Mouse (Mus musculus): ENCODE results near the gene Cers5.
A peak's percentile ranks its signal among the peaks of the same experiment; 100 is the strongest.

DNA sequence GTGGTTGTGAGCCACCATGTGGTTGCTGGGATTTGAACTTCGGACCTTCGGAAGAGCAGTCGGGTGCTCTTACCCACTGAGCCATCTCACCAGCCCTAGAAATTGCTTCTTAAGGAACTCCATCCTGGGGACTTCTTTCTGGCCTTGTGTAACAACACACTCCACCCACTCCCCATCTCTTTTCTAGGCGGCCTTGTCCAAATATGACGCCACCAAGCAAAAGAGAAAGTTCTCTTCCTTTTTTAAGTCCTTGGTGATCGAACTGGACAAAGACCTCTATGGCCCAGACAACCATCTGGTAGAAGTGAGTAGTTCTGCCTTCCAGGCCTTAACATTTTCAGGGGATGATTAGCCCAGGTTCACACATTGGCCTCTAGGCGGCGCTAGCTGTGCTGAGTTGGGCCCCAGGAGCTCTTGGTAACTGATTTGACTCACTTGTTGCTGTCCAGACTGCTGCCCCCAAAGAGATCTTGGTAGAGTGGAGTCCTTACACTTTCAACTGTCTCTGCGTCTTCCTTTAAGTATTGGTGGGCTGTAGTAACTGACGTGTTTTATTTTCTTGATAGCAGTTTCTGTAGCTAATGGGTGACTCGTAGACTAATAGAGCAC, 67.1 kb downstream of the Cers5 start, which contains the start of gene Gm17349:
- TF ChIP-seq CTCF (IDR thresholded peaks at IDR 0.05; ENCODE audit: insufficient read depth, low read depth, low read length) (peak; percentile 55; the same call in 1 of the 2 replicates), POLR2A (IDR thresholded peaks at IDR 0.05; ENCODE audit: insufficient read depth, low read depth, low read length) (no peak)
